ENCODE assay signal across 24 mouse cellular contexts in genomic region chr1:86879547-86879946, GRCm38 (mm10).
DNase-seq lines count a peak whose midpoint lies in the region; ATAC-seq and TF ChIP-seq lines count a peak whose summit lies in the region.
"Had no signal": no experiment of that assay in that cellular context is flagged by ENCODE, and none has a peak within 500 bp of the region (broad histone marks: within the 10 kb centered on the region; RNA-seq: fewer than 3 reads in every experiment).

No protein-coding gene starts in this region.

- no peak for DNase-seq in liver, embryonic 13.5 days
- no peak for DNase-seq in lung, postnatal 0 days (ENCODE audit: low spot score)
- no peak for DNase-seq in lung, adult 18-20 months
- DNase-seq in cerebellum, adult 8-10 months = no peak
- no peak for DNase-seq in thymus, postnatal 4 days
- DNase-seq: adrenal gland, adult 2 months; adrenal gland, postnatal 14 days; adrenal gland, postnatal 36 days; cerebellum, adult 11-12 months; cerebellum, adult 2 months; cerebellum, adult 9-11 months; cerebellum, postnatal 14 days; cerebellum, postnatal 36 days; embryo, embryonic 11 days had no signal

- H3K4me2 ChIP-seq in liver, embryonic 13.5 days = no peak overlapping the region
- H3K4me2 ChIP-seq in liver, embryonic 12.5 days = no peak overlapping the region
- H3K4me2 ChIP-seq in lung, postnatal 0 days (replicated peaks; ENCODE audit: low read depth, low read length) = no peak overlapping the region
- H3K4me2 ChIP-seq in liver, embryonic 15.5 days = no peak overlapping the region
- H3K4me2 ChIP-seq in liver, embryonic 16.5 days (ENCODE audit: low read depth, low read length) = no peak overlapping the region
- H3K4me2 ChIP-seq: embryonic facial prominence, embryonic 13.5 days; embryonic facial prominence, embryonic 15.5 days; forebrain, embryonic 12.5 days had no signal

- no peaks in the 10 kb centered on the region for H3K9me3 ChIP-seq in liver, embryonic 13.5 days (replicated peaks)
- no peaks in the 10 kb centered on the region for H3K9me3 ChIP-seq in liver, embryonic 12.5 days (replicated peaks)
- no peaks in the 10 kb centered on the region for H3K9me3 ChIP-seq in lung, postnatal 0 days (ENCODE audit: low read length)
- no peaks in the 10 kb centered on the region for H3K9me3 ChIP-seq in liver, embryonic 15.5 days (replicated peaks)
- no peaks in the 10 kb centered on the region for H3K9me3 ChIP-seq in liver, embryonic 16.5 days (replicated peaks; ENCODE audit: control insufficient read depth, low read length)
- H3K9me3 ChIP-seq: embryonic facial prominence, embryonic 13.5 days; embryonic facial prominence, embryonic 15.5 days; forebrain, embryonic 10.5 days; forebrain, embryonic 12.5 days had no signal

- no peak for TF ChIP-seq EP300 in lung, postnatal 0 days (IDR thresholded peaks at IDR 0.05)

- H3K36me3 ChIP-seq in liver, embryonic 13.5 days = no peaks in the 10 kb centered on the region
- H3K36me3 ChIP-seq in liver, embryonic 12.5 days = 0 out of 2 replicates have a peak, but pooled peaks cover 2% of the 10 kb centered on the region
- no peaks in the 10 kb centered on the region for H3K36me3 ChIP-seq in lung, postnatal 0 days (ENCODE audit: insufficient read depth, low read length)
- H3K36me3 ChIP-seq in liver, embryonic 15.5 days (replicated peaks) = no peaks in the 10 kb centered on the region
- no peaks in the 10 kb centered on the region for H3K36me3 ChIP-seq in liver, embryonic 16.5 days (ENCODE audit: control insufficient read depth, insufficient read depth)
- H3K36me3 ChIP-seq: embryonic facial prominence, embryonic 15.5 days; forebrain, embryonic 10.5 days had no signal

- no peak overlapping the region for H3K27ac ChIP-seq in liver, embryonic 13.5 days
- H3K27ac ChIP-seq in liver, embryonic 12.5 days = no peak overlapping the region
- H3K27ac ChIP-seq in lung, postnatal 0 days (ENCODE audit: low read length) = peak overlapping the region; percentile 66
- H3K27ac ChIP-seq in liver, embryonic 15.5 days (replicated peaks) = 0 out of 2 replicates have a peak overlapping the region, but pooled peaks have one; percentile 22
- no peak overlapping the region for H3K27ac ChIP-seq in liver, embryonic 16.5 days (ENCODE audit: low read length)
- H3K27ac ChIP-seq: embryonic facial prominence, embryonic 13.5 days; embryonic facial prominence, embryonic 15.5 days; forebrain, embryonic 10.5 days; forebrain, embryonic 12.5 days had no signal

- H3K4me3 ChIP-seq in liver, embryonic 13.5 days (replicated peaks) = no peak overlapping the region
- no peak overlapping the region for H3K4me3 ChIP-seq in liver, embryonic 12.5 days
- H3K4me3 ChIP-seq in lung, postnatal 0 days (ENCODE audit: low read depth, low read length) = no peak overlapping the region
- H3K4me3 ChIP-seq in liver, embryonic 15.5 days (replicated peaks) = no peak overlapping the region
- no peak overlapping the region for H3K4me3 ChIP-seq in liver, embryonic 16.5 days (ENCODE audit: low read depth, low read length)
- H3K4me3 ChIP-seq: embryonic facial prominence, embryonic 13.5 days; embryonic facial prominence, embryonic 15.5 days; erythroblast, embryonic 14.5 days; forebrain, embryonic 10.5 days; forebrain, embryonic 12.5 days had no signal

- 71% methylated on average over 2 of the region's 2 CpGs for WGBS in liver, embryonic 13.5 days (ENCODE audit: insufficient replicate concordance)
- WGBS in liver, embryonic 12.5 days (ENCODE audit: insufficient replicate concordance) = 77% methylated on average over 2 of the region's 2 CpGs
- 75% methylated on average over 2 of the region's 2 CpGs for WGBS in lung, postnatal 0 days
- WGBS in liver, embryonic 15.5 days (ENCODE audit: insufficient replicate concordance) = 70% methylated on average over 2 of the region's 2 CpGs
- WGBS in liver, embryonic 16.5 days (ENCODE audit: insufficient replicate concordance) = 61% methylated on average over 2 of the region's 2 CpGs

- no peak for TF ChIP-seq CTCF in lung, postnatal 0 days (IDR thresholded peaks at IDR 0.05)

- peak; percentile 57; the same call in 1 of the 2 replicates for ATAC-seq in liver, embryonic 13.5 days (ENCODE audit: low read depth)
- ATAC-seq in liver, embryonic 12.5 days = no peak
- no peak for ATAC-seq in lung, postnatal 0 days
- ATAC-seq in liver, embryonic 15.5 days (ENCODE audit: insufficient read depth) = 0 out of 2 replicates have a peak, but pooled peaks have one; percentile 34
- ATAC-seq in liver, embryonic 16.5 days (ENCODE audit: low read depth) = peak; percentile 70
- ATAC-seq: forebrain, embryonic 14.5 days; forebrain, embryonic 16.5 days had no signal

- H3K4me1 ChIP-seq in liver, embryonic 13.5 days (replicated peaks) = no peaks in the 10 kb centered on the region
- no peaks in the 10 kb centered on the region for H3K4me1 ChIP-seq in liver, embryonic 12.5 days
- no peaks in the 10 kb centered on the region for H3K4me1 ChIP-seq in lung, postnatal 0 days (ENCODE audit: insufficient read depth, low read depth, low read length)
- no peaks in the 10 kb centered on the region for H3K4me1 ChIP-seq in liver, embryonic 15.5 days (replicated peaks)
- H3K4me1 ChIP-seq in liver, embryonic 16.5 days (ENCODE audit: control insufficient read depth, low read depth, low read length) = no peaks in the 10 kb centered on the region
- H3K4me1 ChIP-seq: embryonic facial prominence, embryonic 13.5 days; embryonic facial prominence, embryonic 15.5 days; forebrain, embryonic 10.5 days; forebrain, embryonic 12.5 days had no signal

- H3K9ac ChIP-seq in liver, embryonic 13.5 days = no peak overlapping the region
- H3K9ac ChIP-seq in liver, embryonic 12.5 days = no peak overlapping the region
- no peak overlapping the region for H3K9ac ChIP-seq in lung, postnatal 0 days (replicated peaks; ENCODE audit: low read depth)
- no peak overlapping the region for H3K9ac ChIP-seq in liver, embryonic 15.5 days
- H3K9ac ChIP-seq in liver, embryonic 16.5 days (ENCODE audit: low read depth, low read length) = no peak overlapping the region
- H3K9ac ChIP-seq: embryonic facial prominence, embryonic 13.5 days; embryonic facial prominence, embryonic 15.5 days; forebrain, embryonic 12.5 days had no signal

- no peaks in the 10 kb centered on the region for H3K27me3 ChIP-seq in liver, embryonic 13.5 days
- no peaks in the 10 kb centered on the region for H3K27me3 ChIP-seq in liver, embryonic 12.5 days (replicated peaks)
- H3K27me3 ChIP-seq in lung, postnatal 0 days (replicated peaks; ENCODE audit: insufficient read depth, low read length) = no peaks in the 10 kb centered on the region
- H3K27me3 ChIP-seq in liver, embryonic 15.5 days = no peaks in the 10 kb centered on the region
- H3K27me3 ChIP-seq in liver, embryonic 16.5 days (ENCODE audit: control insufficient read depth, insufficient read depth, low read depth, low read length) = no peaks in the 10 kb centered on the region
- H3K27me3 ChIP-seq: embryonic facial prominence, embryonic 13.5 days; embryonic facial prominence, embryonic 15.5 days; forebrain, embryonic 12.5 days had no signal

Comparison
In these comparisons a context has a peak if more than half of its experiments do, and no peak if none do; other contexts are left out.
1. ATAC-seq: peak in liver, embryonic 13.5 days (single experiment), liver, embryonic 15.5 days (single experiment) and liver, embryonic 16.5 days (single experiment); none in liver, embryonic 12.5 days (single experiment) and lung, postnatal 0 days (single experiment).
2. H3K27ac ChIP-seq: peak in lung, postnatal 0 days (single experiment) and liver, embryonic 15.5 days (single experiment); none in liver, embryonic 13.5 days (single experiment), liver, embryonic 12.5 days (single experiment) and liver, embryonic 16.5 days (single experiment).